Mouse (Mus musculus) adrenal gland, postnatal 25 days (tissue): ENCODE measurements around the gene Spock1. TPM values are rescaled to one million over a fixed set of nuclear protein-coding genes. Genes with fewer than 3 reads are reported as not detected.

Experiments
- DNase-seq: peaks from one replicate; pipeline ENCODE4 v3.0.0; 2021; ENCODE audit warnings: mixed read lengths
- total RNA-seq: library from RNA; stranded (reverse); gene quantifications from 2 replicates; pipeline ENCODE4 v1.2.3, GENCODE M21; 2021

Spock1 gene
- total RNA-seq, 1 experiment from 2014 or later = 9.5 TPM

DNA sequence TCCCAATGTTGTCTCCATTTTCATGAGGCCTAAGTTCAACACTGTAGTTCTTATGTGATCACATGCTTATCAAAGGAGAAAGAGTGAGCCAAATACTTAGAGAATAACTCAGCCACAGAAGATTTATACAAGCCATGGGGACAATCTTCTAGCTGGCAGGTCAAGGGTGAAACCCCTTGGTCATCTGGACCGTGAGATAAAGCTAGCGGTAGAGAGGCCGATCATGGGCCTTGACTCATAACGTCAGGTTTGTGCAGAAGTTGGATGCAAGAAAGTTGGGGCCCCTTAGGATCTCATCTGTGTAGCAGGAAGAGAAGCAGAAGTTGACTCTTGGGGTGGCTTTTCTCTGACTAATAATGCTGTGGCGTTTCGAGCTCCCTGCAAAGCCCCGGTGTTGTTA lies 253.8 kb downstream of the Spock1 start:
- DNase-seq = no peak

- no peak for DNase-seq
Measured at GRCm38 (mm10) chr13:57651236-57651635, 256.9 kb downstream of the Spock1 start.

DNA sequence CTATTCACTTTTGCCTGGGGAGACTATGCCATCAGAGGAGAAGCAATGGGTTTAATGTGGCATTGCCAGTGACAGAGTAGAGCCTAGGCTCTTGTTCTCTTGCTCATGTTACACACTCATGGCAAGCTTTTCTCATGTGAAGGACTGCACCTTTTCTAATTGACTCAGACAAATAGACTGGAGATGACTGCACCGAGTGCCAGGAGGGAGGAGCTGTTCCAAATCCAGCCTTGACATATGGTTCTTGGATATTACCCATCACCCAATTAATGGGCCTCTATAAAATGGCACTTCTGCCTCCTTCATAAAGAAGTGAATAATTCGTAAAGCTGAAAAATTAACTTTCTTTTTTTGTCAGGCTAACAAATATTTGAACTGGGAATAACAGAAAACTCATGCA lies 259.3 kb downstream of the Spock1 start:
- no peak for DNase-seq

GRCm38 (mm10) chr13:57647456-57647855 lies 260.7 kb downstream of the Spock1 start:
- no peak for DNase-seq

DNA sequence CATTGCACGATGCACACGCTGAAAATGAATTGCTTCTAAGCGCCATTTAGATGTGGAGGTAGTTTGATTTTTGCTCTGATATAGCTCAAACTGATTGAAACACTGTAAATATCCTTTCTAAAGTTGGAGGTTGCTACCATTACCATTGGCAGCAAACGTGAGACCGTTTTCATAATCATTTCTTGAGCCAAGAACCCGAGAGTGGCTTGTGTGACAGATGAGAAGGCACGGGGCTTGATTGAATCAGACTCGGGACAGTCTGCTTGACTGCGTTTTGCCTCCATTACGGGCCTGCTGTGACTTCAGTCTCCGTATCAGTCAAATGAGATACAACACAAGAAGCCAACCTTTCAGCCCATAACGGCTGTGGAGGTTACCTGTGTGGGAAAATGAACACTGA lies 265.1 kb downstream of the Spock1 start:
- DNase-seq = no peak

GRCm38 (mm10) chr13:57641649-57642048 lies 266.5 kb downstream of the Spock1 start:
- no peak for DNase-seq

- no peak for DNase-seq
Measured at GRCm38 (mm10) chr13:57640968-57641367, 267.2 kb downstream of the Spock1 start.

DNA sequence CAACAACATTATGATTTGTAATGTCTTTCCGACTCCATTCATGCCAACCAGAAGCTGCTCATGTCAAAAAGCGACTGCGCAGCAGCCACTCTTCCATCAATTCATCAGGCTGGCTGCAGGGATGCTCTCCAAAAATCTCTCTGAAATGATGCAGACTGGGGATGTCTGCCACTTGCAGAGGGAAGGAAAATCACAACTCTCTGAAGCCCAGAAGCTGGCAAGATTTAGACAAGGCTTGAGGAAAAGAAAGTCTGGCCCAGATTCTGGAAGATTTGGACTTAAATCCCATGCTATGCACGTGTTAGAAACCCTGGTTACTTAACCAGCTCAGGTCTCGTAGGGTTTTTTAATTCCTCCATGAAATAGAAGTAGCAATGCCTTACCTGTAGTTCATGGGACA lies 269.3 kb downstream of the Spock1 start:
- no peak for DNase-seq

DNA sequence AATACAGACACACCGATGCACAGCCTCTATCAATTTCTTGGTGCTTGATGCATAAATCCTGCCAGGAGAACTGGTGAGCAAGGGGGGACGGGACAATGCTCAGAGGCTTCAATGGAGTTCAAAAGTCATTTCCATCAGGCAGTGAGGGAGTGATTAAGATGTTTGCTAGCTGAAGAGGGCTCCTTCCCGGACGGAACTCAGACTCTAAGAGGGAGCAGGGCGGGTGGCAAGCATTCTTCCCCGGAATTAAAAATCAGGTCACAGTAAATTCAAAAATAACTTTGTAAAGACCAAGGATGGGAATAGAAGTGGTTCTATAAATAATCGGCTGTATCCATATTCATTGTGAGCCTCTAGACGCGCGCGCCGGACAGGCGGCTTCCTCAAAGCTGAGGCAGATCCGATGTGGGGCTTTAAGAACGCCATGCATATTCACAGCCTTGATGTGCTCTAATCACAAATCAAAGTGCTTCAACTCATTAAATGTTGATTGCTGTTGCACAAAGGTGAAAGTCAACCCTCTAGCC lies 270.5 kb downstream of the Spock1 start:
- DNase-seq = no peak

DNA sequence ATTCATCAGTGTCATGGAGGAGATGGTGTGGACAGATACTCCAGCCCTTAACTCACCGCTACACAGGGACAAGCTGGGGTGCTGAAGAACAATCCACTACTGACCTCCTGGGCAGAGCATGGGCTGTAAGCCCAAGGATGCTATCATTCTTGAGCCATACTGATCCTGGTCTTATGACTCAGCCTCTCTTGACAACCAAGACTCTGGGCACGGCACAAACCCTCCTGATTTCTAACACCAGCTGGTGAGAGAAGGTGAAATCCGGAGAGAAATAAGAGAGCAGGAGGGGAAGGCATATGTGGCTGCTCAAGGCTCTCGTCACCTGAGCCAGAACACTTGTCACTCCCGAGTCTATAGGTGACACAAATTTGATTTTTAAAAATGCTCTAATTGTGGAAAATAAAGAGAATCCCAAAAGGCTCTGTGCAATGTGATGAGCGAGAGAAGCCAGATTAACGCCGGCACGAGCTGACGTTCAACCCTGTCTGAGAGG lies 271.0 kb downstream of the Spock1 start:
- no peak for DNase-seq

DNA sequence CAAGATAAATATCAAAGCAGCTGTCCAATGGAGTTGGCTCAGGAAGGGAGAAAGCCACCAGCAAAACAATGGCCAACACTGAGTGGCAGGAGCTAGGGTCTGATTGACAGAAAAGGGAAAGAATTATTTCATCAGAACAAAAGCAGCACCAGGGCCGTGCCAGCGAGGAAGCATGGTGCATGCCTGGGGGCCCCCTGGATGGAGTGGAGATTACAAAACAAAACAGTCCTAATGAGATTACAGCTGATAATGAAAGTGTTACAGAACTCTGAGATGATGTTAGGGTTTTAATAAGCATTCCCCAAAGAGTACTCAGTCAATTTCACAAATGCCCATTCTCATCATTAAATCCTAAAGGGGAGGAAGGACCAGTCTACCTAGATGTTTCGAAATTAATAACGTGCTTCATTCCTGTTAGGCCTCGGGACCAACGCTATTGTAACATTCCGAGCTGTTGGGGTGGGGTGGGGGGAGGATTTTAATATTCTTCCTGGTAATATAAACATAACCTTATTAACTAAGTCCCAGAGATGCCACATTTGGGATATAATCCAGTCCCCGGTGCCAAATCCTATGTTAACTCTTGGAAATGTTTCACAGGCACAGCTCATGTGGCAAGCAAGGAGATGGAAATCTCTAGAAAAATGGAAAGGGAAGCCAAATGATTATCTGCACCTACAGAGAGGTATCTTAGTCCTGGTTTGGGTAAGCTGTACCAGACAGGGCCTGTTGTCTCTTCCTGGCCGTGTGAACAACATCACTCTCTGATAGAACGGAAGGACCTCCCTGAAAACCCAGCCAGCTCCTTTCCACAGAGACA lies 271.7 kb downstream of the Spock1 start:
- no peak for DNase-seq

DNA sequence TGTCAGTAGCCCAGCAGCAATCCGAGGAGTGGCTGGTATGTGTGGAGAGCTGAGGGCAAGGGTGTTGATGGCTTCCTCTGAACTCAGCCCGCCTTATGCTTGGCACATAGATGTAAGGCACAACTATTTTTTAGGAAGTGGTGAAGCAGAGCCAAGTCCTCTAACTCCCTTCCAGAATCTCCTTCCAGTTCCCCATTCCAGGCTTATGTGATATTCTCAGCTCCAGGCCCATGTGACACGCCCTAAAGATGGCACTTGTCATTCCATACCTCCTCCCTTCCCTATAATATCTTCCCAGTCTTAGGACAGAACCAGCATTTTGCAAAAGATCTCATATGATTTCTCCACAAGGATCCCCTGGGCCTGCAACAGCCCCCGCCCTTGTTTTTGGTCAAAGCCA lies 277.6 kb downstream of the Spock1 start:
- DNase-seq = no peak

- no peak for DNase-seq
Measured at GRCm38 (mm10) chr13:57628218-57628617, 279.9 kb downstream of the Spock1 start.

DNA sequence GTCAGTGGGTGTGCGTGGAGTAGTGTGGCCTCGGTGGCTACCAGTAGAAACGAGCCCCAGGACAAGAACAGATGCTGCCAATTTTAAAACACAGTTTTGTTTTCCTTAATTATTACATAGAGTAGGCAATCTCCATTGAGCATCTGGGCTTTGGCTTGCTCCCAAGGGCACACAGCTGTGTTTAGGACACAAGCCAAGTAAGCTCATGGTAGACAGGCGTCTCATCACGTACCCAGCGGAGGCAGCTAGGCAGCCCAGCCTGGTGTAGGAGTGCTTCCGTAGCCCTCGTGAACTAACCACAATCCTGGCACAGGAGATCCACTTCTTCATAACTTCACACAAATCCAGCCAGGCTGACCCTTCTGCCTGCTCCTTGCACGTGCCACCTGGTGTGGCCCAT lies 281.7 kb downstream of the Spock1 start:
- peak; percentile 20 for DNase-seq

DNA sequence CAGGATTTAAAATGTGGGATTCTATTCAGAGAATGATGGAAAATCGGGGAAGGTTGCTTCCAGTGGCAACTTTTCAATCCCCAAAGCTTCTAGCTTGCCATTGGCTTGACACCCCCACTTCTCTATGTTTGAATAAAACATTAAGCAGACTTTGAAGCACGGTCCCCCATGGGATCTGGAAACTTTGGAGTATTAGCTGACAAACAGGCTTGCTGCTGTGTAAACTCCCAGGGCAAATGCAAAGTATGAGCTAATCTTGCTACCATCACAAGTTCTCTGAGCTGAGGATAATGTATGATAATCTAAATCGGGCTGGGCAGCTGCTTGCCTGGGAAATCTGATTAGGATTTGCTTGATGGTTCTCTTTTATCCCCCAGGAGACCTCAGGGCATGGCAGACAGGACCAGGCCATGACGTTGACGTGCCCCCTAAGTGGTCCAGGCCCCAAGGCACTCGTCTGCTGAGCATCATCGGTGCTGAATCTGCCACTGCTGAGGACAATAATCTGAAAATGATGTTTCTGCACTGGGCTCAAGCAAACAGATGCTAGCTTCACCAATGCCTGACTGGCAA lies 284.1 kb downstream of the Spock1 start:
- DNase-seq = no peak

GRCm38 (mm10) chr13:57619079-57619768 lies 288.9 kb downstream of the Spock1 start:
- DNase-seq = no peak

GRCm38 (mm10) chr13:57611326-57612171 lies 296.6 kb downstream of the Spock1 start:
- DNase-seq = no peak

GRCm38 (mm10) chr13:57609946-57610345 lies 298.2 kb downstream of the Spock1 start:
- DNase-seq = no peak

DNA sequence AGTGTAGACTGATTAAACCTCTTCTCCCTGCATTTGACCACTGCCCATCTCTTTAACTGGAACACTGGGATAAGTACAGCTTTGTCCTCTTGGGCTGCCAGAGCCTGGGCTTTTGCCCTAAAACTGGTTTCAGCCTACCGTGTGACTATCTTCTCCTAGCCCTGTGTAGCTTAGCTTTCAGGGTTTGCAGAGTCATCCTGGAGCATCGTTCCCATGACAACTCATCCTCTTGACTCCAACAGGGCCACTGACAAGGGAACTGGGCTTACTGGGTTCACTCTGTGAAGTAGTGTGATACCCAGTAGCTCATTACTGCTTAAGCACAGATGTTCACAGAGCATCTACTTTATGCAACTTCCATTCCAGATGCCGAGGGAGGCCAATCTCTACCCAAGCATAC lies 303.7 kb downstream of the Spock1 start:
- no peak for DNase-seq

DNA sequence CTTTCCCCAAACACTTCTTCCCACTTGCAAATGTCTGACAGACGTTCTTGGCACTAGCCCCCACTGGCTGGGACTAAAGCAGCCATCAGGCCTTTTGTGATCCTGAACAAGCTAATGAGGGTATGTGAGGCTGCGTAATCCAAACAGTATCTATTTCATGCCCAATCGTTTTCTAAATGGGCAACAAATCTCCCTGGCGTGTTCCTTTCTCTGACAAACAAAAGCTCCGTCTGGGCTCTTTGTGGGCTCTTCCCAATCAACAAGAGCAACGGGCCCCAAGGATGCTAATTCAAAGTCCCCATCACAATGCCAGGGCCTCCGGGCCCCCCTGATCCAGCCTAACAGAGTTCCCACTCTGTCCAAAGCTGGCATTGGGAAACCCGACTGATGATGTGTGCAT lies 304.9 kb downstream of the Spock1 start:
- DNase-seq = no peak

GRCm38 (mm10) chr13:57595761-57596051 lies 312.4 kb downstream of the Spock1 start:
- no peak for DNase-seq

DNA sequence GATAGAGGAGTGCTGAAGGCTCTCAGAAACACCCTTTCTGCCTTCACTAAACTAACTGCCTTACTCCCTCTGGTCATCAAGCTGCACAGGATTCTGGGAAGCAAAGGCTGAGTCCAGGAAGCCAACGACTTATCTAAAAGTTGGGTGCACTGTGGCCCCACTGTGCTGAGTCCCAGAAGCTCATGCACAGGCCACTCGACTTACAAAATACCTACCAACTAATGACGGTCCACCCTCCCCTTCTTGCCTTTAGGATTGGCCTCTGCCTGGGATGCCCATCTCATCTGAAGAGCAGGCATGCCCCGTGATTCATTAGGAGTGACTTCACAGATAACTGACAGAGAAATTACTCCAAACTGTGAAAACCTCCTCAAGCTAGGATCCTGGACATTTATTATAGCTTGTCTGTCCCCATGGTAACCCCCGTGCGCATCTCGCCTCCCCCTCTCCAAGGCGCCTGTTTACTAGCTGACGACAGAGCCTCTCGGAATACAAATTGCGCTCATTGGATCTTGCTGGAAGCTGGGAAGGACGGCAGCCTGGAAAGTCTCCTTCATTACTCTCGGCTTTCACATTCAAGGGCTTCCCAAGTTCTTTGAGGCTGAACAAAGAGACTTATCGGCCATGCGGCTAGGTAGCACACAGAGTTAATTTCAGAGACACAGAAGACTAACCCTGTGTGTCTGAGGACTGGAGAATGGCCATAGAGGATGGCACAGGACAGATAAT lies 312.9 kb downstream of the Spock1 start:
- DNase-seq = no peak
